Mouse (Mus musculus) monocyte, adult 5-6 weeks (primary cell): ENCODE data around the gene Fzr1. TPM values are rescaled to one million over a fixed set of nuclear protein-coding genes. Genes with fewer than 3 reads are reported as not detected.

ENCODE experiments used
- ATAC-seq: fragments of 153-309, 156-312 bp; replicated peaks from 2 replicates; pipeline ENCODE4 v1.8.0; 2017; ENCODE audit warnings: mild to moderate bottlenecking; ENCODE audit not compliant: low TSS enrichment, insufficient number of reproducible peaks, severe bottlenecking, poor library complexity, low FRiP score
- total RNA-seq: library from RNA; stranded (forward); fragments of 200-1000, 200-491, 200-594 nt; gene quantifications from 3 replicates; pipeline ENCODE4 v1.2.3, GENCODE M21; 2017

Gene Fzr1
- total RNA-seq, 1 experiment from 2014 or later: 11.7 TPM

DNA sequence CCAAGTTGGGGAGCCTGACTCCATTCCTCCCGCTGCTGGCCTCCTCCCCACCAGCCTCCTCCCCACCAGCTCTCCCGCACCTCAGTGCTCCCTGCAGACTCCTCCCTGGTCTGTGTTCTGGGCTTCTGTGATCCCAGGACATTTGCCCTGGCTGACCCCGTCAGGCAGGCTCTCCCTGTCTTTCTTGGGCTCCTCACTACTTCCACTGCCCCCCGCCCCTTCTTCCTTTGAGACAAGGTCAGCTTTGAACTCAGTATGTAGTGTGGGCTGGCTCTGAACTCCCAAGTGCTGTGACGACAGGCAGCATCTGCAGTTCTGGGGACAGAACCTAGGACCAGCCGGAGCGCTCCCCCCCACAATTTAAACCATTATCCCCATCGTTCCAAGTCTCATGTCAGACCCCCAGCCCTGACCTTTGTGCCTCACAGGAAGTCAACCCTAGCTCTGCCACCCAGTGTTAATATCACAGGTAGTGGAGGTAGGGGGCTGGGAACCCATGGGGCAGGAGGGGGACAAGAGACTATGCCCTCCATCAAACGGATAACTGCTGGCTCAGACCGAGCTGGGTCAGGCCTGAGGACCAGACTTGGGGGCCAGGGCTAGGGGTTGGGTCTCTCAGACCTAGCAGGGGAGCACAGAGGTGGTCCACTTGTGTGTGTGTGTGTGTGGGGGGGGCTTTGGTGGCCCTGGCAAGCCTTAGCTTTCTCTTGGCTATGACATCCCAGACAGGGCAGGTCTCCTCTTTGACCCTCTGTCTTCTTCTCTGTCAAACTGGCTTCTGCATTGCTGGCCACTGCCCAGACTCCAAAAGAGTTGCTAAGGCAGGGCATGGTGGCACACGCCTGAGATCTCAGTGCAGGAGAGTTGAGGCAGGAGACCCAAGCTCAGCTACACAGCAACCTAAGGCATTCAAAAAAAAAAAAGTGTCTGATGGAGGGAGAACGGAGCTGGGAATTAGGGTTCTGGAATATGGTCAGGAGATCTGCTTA lies 39.2 kb upstream of the Fzr1 start:
- ATAC-seq: no peak

- ATAC-seq: no peak
Observed at GRCm38 (mm10) chr10:81416581-81417226, 38.4 kb upstream of the Fzr1 start.

DNA sequence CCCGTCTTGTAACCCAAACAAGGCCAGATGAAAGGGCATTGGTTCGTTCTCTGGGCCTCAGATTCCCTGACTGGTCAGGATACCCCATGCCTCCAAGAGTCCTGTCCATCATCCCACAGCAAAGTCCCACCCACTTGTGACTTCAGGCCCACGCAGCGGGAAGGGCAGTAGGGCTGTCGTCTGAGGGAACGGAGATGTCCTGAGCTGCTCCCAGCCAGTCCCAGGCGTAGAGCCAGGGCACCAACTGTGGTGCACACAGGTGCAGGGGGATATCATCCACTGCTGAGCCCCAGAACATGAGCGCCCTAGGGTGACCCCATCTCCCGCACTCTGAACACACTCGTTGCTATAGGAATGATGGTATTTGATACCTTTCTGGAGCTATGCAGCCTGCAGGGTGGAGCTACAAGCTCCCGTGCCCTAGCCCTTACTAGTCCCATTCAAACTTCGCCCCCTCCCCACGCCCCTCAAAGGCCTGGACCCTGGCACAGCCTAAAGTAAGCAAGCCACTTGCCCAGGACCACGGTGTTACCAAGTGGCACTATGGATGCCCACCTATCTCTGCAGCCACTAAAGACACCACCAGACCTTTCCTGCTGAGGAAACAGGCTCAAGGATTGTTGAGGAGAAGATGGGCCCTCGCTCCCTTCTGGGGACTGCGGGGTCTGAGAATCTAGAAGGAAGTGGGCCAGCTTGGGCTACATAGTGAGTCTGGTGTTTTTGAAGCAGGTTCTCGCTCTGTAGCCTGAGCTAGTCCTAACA lies 37.4 kb upstream of the Fzr1 start:
- no peak for ATAC-seq

DNA sequence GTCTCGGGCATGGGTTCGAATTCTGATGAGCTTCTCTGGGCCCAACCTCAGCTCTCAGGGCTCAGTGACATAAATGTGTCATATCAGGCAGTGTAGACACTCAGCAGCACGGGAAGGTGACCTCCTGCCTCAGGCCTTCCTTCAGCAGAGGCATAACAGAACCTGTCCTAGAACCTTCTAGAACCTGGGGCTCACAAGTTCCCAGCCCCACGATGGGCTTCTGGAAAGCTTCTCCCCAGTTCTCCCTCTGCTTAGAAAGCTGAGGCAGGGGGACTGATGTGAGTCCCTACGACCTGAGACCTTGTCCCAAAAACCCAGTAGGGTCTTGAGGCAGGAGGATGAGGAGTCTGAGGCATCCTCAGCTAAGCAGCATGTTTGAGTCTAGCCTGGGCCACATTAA lies 36.8 kb upstream of the Fzr1 start:
- ATAC-seq: no peak

DNA sequence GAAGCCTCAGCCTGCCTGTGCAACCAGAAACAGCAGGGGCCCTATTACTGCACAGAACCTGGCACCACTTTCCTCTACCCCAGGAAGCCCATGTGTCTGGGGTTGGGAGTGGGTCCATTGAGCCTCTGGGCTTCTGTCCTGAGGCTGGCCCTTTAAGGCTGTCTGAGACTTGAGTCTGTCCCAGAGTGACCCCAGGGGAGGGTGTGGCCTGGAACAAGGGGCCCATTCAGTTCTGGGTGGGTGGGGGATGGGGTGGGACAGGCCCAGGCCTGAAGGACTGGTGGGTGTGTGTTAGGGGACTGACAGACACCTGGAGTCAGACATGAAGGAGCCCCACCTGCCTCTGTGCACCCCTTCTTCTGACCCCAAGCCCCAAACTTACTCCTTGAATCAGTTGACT lies 36.4 kb upstream of the Fzr1 start:
- ATAC-seq: no peak

DNA sequence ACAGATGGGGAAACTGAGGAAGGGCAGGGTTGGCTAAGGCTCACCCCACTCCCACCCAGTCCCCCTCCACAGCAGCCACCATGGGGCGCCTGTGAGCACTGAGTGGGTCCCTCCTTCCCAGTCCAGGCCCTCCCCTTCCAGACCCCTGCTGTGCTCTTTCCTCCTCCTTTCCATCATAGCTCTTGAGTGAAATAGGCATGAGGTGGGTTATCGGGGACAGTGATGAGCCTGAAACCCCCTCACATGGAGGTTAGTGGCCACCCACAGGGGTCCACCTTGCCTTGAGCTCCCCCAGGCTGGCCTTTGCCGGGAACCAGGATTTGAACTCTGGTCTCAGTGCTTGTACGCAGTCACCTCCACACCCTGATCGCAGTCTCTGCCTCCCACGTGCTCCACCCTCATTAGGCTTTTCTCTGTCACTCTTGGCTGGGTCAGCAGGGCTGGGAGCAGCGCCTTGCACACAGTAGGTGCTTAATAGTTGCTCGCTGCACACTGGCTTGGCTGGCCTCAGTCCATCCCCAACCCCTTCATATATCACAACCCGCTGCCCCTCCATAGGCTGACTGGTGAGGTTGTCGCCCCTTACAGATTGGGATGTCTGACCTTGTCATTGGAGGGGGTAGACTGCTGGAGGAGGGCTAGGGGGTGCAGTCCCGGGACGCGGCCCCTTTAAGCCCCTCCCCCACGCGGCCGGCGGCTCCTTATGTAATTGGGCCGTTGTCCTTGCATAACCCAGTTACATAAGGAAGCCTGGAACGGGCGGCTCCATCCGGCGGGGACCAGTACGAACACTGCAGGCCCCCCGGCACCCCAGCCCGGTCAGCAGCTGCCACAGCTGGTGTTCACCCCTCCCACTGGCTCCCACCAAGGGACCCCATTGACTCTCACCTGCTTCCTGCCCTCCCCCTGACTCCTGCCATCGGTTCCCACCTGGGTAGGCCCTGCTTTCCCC lies 35.3 kb upstream of the Fzr1 start:
- ATAC-seq: peak; percentile 44

DNA sequence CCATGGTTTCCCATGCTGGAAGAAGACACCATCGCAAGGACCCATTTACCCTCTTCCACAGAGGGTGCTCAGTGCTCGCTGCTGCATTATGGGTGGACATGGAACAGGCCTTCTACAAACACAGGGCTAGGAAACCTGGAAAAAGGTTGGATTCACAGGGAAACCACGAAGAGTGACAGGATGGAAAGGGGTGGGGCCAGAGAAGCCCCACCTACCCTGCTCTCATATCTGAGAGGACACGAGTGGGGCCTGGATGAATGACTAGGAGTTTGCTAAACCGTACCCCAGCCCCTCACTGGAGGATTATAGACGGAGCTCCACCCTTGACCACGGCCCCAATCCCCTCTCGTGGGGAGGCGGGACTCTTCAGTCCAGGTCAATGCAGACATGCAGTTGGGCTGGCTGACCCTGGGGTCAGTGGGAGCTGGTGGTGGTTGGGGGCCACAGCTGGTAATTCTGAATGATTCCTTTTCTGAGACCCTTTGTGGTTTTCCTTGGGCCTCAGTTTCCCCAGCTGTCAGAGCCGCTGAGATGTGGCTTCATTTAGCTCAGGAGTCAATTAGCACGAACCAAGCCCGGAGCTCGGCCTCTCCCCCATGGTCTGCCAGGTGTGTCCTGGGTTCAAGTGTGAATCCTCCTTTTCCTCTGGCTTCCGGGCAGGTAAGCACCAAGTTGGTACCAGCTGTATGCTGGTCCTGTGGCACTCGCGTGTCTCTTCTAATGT lies 34.4 kb upstream of the Fzr1 start:
- ATAC-seq: no peak

- no peak for ATAC-seq
Observed at GRCm38 (mm10) chr10:81411471-81412400, 33.4 kb upstream of the Fzr1 start.

DNA sequence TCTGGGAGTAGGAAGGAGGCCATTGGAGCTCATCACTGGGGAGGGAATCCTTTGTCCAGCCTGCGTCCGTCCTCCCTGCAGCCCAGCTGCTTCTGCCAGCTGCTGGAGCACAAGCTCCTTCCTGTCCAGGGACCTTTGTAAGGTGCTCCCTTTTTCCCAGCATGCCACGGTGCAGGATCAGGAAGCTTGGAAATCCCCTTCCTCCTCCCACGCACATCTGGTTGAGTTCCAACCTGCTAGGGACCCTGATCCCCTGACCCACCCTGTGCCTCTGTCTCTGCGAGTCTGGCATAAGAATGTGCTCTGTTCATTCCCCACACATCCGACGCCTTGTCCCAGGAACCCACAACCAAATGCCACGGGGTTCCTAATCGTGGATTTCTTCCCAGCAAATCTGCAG lies 32.7 kb upstream of the Fzr1 start:
- no peak for ATAC-seq

DNA sequence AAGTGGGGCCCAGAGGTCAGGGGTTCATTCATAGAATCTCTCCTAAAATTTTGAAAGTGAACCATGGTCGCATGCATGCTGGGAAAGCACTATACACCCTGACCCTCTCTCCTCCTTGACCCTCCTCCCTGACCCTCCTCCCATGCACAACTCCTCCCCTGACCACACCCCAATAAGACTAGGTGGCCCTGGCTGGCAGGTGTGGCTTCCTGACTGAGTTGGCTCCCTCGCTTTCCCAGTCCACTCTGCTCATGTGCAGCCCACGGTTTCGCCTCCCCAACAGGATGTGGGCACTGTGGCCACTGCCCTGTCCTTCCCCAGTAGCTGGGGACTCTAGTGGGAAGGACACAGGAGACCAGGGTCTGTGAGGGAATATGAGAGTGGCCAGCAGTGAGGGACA lies 32.0 kb upstream of the Fzr1 start:
- no peak for ATAC-seq

GRCm38 (mm10) chr10:81409330-81409729 lies 31.0 kb upstream of the Fzr1 start:
- no peak for ATAC-seq

DNA sequence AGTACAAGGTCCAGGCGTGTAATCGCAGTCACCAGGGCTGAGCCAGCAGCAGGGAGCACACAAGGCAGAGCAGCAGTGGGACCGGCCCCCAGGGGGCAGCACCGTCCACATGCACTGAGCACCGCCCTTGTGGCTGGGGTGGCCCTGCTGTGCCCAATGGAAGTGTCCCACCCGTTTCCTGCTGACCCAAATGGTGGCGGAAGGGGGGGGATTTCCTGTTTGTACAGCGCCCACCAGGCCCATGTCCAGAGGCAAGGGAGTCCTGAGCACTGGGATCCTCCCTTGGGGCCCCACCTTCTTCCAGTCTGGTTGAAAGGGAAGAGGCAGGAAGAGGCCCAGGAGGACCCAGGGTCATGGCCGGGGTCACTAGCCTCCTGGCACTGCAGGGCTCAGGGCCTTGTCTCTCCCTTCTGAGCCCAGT lies 30.6 kb upstream of the Fzr1 start:
- peak; percentile 53 for ATAC-seq

- ATAC-seq: no peak
Observed at GRCm38 (mm10) chr10:81408424-81408729, 30.1 kb upstream of the Fzr1 start.

- peak; percentile 77 for ATAC-seq
Observed at GRCm38 (mm10) chr10:81407539-81408423, 29.5 kb upstream of the Fzr1 start.

GRCm38 (mm10) chr10:81406504-81407440 lies 28.5 kb upstream of the Fzr1 start:
- ATAC-seq: no peak
